Mouse (Mus musculus) large intestine, adult 2 months (tissue): Measurements from ENCODE around the gene Gcgr. TPM values are rescaled to one million over a fixed set of nuclear protein-coding genes. Genes with fewer than 3 reads are reported as not detected.
"Not testable (repeated sequence)": the region's sequence is repeated elsewhere in the genome, so short reads cannot be mapped to it uniquely, and the experiment has no call there.

Experiments
- DNase-seq: peaks from one replicate; pipeline ENCODE4 v3.0.0-alpha.2; 2012; ENCODE audit warnings: low read depth, low spot score
- WGBS: fragments of 180-500 bp; shearing (Covaris S2); methylation state at CpG from one replicate; pipeline ENCODE4 v1.1.7; 2018; 5-methylcytosine and 5-hydroxymethylcytosine counted together
- polyA plus RNA-seq: library from polyadenylated mRNA; depleted of rRNA; stranded (reverse); fragments of >200 nt; gene quantifications from 2 replicates; pipeline ENCODE4 v1.2.3, GENCODE M21; 2012; rRNA removed

Gene Gcgr
- polyA plus RNA-seq, 1 experiment = 0.90 TPM

GRCm38 (mm10) chr11:120579316-120580107, 49.0 kb downstream of the Gcgr start:
- DNase-seq = no peak
- WGBS = 55% methylated on average over 15 of the region's 15 CpGs

- WGBS = 22% methylated on average over 7 of the region's 7 CpGs
- DNase-seq = no peak
Observed at GRCm38 (mm10) chr11:120580190-120580589, 49.7 kb downstream of the Gcgr start.

GRCm38 (mm10) chr11:120580871-120581331, 50.4 kb downstream of the Gcgr start:
- WGBS = under 1% methylated on average over 43 of the region's 44 CpGs
- DNase-seq = no peak

GRCm38 (mm10) chr11:120581490-120582267, 51.2 kb downstream of the Gcgr start, which contains the start of gene Arhgdia:
Gene Arhgdia (minus strand): TSS chr11:120581624.
- WGBS = 2% methylated on average over 75 of the region's 75 CpGs
- DNase-seq = no peak

- 51% methylated on average over 8 of the region's 8 CpGs for WGBS
- no peak for DNase-seq
Observed at GRCm38 (mm10) chr11:120582268-120582981, 51.9 kb downstream of the Gcgr start.

GRCm38 (mm10) chr11:120582982-120583293, 52.4 kb downstream of the Gcgr start:
- WGBS = 96% methylated on average over 2 of the region's 2 CpGs
- DNase-seq = not testable (repeated sequence)

- 94% methylated on average over 1 of the region's 1 CpGs for WGBS
Observed at GRCm38 (mm10) chr11:120583937-120584336, 53.4 kb downstream of the Gcgr start.

GRCm38 (mm10) chr11:120588531-120588930, 58.0 kb downstream of the Gcgr start:
- WGBS = 91% methylated on average over 6 of the region's 6 CpGs
- no peak for DNase-seq

More at GRCm38 (mm10) chr11:120583937-120584336, 53.4 kb downstream of the Gcgr start:
- DNase-seq = no peak

Other genes with a start within 250 kb of the Gcgr start
- 1,539 and 1,751 TPM in 2 replicates for gene Actg1, start 182.2 kb upstream of the Gcgr start, polyA plus RNA-seq
- not detected in 2 replicates for gene Fscn2, start 169.2 kb upstream of the Gcgr start, polyA plus RNA-seq
- gene Faap100, start 151.9 kb upstream of the Gcgr start, polyA plus RNA-seq = 33.5 and 34.5 TPM in 2 replicates
- gene Nploc4, start 93.0 kb upstream of the Gcgr start, polyA plus RNA-seq = 42.4 and 50.9 TPM in 2 replicates
- gene Tspan10, start 88.1 kb upstream of the Gcgr start, polyA plus RNA-seq = 0.85 and 1.1 TPM in 2 replicates
- gene Pde6g, start 77.2 kb upstream of the Gcgr start, polyA plus RNA-seq = 0.30 and 0.89 TPM in 2 replicates
- 18.2 and 19.6 TPM in 2 replicates for gene Oxld1, start 72.6 kb upstream of the Gcgr start, polyA plus RNA-seq
- gene Ccdc137, start 72.6 kb upstream of the Gcgr start, polyA plus RNA-seq = 12.3 and 15.1 TPM in 2 replicates
- 16.8 and 18.8 TPM in 2 replicates for gene Arl16, start 63.1 kb upstream of the Gcgr start, polyA plus RNA-seq
- 139 and 148 TPM in 2 replicates for gene Mrpl12, start 46.1 kb upstream of the Gcgr start, polyA plus RNA-seq
- gene Slc25a10, start 38.9 kb upstream of the Gcgr start, polyA plus RNA-seq = 287 and 345 TPM in 2 replicates
- 36.6 and 46.6 TPM in 2 replicates for gene Mcrip1, start 19.0 kb downstream of the Gcgr start, polyA plus RNA-seq
- 0.22 TPM in 1 of 2 replicates, not detected in the other for gene Ppp1r27, start 20.4 kb downstream of the Gcgr start, polyA plus RNA-seq
- gene P4hb, start 42.6 kb downstream of the Gcgr start, polyA plus RNA-seq = 496 and 716 TPM in 2 replicates
- 745 and 760 TPM in 2 replicates for gene Arhgdia, start 50.9 kb downstream of the Gcgr start, polyA plus RNA-seq
- 45.9 and 54.0 TPM in 2 replicates for gene Alyref, start 67.7 kb downstream of the Gcgr start, polyA plus RNA-seq
- gene Anapc11, start 67.7 kb downstream of the Gcgr start, polyA plus RNA-seq = 84.8 and 85.4 TPM in 2 replicates
- 0.63 and 1.0 TPM in 2 replicates for gene Npb, start 77.8 kb downstream of the Gcgr start, polyA plus RNA-seq
- 397 and 622 TPM in 2 replicates for gene Pcyt2, start 87.2 kb downstream of the Gcgr start, polyA plus RNA-seq
- gene Sirt7, start 94.5 kb downstream of the Gcgr start, polyA plus RNA-seq = 117 and 124 TPM in 2 replicates
- gene Mafg, start 102.9 kb downstream of the Gcgr start, polyA plus RNA-seq = 28.4 and 30.8 TPM in 2 replicates
- gene Pycr1, start 113.1 kb downstream of the Gcgr start, polyA plus RNA-seq = 16.4 and 16.7 TPM in 2 replicates
- gene Myadml2, start 117.5 kb downstream of the Gcgr start, polyA plus RNA-seq = 0.53 and 0.56 TPM in 2 replicates
- 0.45 and 0.79 TPM in 2 replicates for gene Notum, start 130.5 kb downstream of the Gcgr start, polyA plus RNA-seq
- gene Aspscr1, start 142.3 kb downstream of the Gcgr start, polyA plus RNA-seq = 74.9 and 88.8 TPM in 2 replicates
- gene Cenpx, start 183.0 kb downstream of the Gcgr start, polyA plus RNA-seq = 94.1 and 101 TPM in 2 replicates
- gene Lrrc45, start 183.2 kb downstream of the Gcgr start, polyA plus RNA-seq = 21.3 and 34.5 TPM in 2 replicates
- 8.5 and 10.1 TPM in 2 replicates for gene Rac3, start 190.8 kb downstream of the Gcgr start, polyA plus RNA-seq
- gene Dcxr, start 196.6 kb downstream of the Gcgr start, polyA plus RNA-seq = 63.8 and 66.5 TPM in 2 replicates
- 4.4 and 6.9 TPM in 2 replicates for gene Cbr2, start 201.4 kb downstream of the Gcgr start, polyA plus RNA-seq
- 1.9 and 2.1 TPM in 2 replicates for gene Hmga1b, start 232.1 kb downstream of the Gcgr start, polyA plus RNA-seq